Mouse (Mus musculus) Muller cell, postnatal 12 days (primary cell): ENCODE results near the gene Gm29049.
"Not testable (repeated sequence)": the region's sequence is repeated elsewhere in the genome, so short reads cannot be mapped to it uniquely, and the experiment has no call there.

Source experiments
- DNase-seq: peaks from one replicate; pipeline ENCODE4 v3.0.0-alpha.2; 2015; ENCODE audit errors: inconsistent ontology term

The Gm29049 gene

GRCm38 (mm10) chrY:7997068-7997467, at the start of gene Gm29049:
Gm29049 (minus strand) TSS chrY:7997168.
- DNase-seq: not testable (repeated sequence)
